Mouse (Mus musculus) bone marrow macrophage, adult 2 months (primary cell): Measurements from ENCODE around the gene Clec4a1.

Experiments used
- CTCF ChIP-seq: IDR thresholded peaks from 2 replicates; pipeline ENCODE4 v1.5.1; 2012; ENCODE audit warnings: low read depth, mild to moderate bottlenecking, low read length, moderate library complexity
- POLR2A ChIP-seq: IDR thresholded peaks from 2 replicates; pipeline ENCODE4 v1.6.1; 2012; ENCODE audit warnings: mild to moderate bottlenecking, low read depth, low read length, borderline replicate concordance

- no peak for TF ChIP-seq CTCF
- no peak for TF ChIP-seq POLR2A
Measured at GRCm38 (mm10) chr6:122969048-122969447, 47.4 kb downstream of the Clec4a1 start.
